In genomic region chrX:145308555-145308954, GRCm38 (mm10) we compare ENCODE assay signal across 10 mouse cellular contexts. TPM values are rescaled to one million over a fixed set of nuclear protein-coding genes. Genes with fewer than 3 reads are reported as not detected.
DNase-seq lines count a peak whose midpoint lies in the region; ATAC-seq and TF ChIP-seq lines count a peak whose summit lies in the region.
"Had no signal": no experiment of that assay in that cellular context is flagged by ENCODE, and none has a peak within 500 bp of the region (broad histone marks: within the 10 kb centered on the region; RNA-seq: fewer than 3 reads in every experiment).

No protein-coding gene starts in this region.

- ATAC-seq in midbrain, embryonic 12.5 days (ENCODE audit: low FRiP score, low read depth) = peak; percentile 30; the same call in 1 of the 2 replicates

- H3K27me3 ChIP-seq in MEL (ENCODE audit: control insufficient read depth in 1 of 2, insufficient read depth in 2 of 2, low read length in 2 of 2) = no peaks in the 10 kb centered on the region
- no peaks in the 10 kb centered on the region for H3K27me3 ChIP-seq in midbrain, embryonic 12.5 days
- H3K27me3 ChIP-seq: embryonic facial prominence, embryonic 15.5 days had no signal

- WGBS in midbrain, embryonic 12.5 days = 91% methylated on average over 1 of the region's 1 CpGs

- no peak for TF ChIP-seq EP300 in MEL (IDR thresholded peaks at IDR 0.05; ENCODE audit: low read depth in 1 of 2, low read length in 2 of 2)

- TF ChIP-seq RAD21 in MEL (IDR thresholded peaks at IDR 0.05; ENCODE audit: low read depth, low read length) = peak; percentile 30

- no peak overlapping the region for H3K4me2 ChIP-seq in midbrain, embryonic 12.5 days (replicated peaks)
- H3K4me2 ChIP-seq: embryonic facial prominence, embryonic 15.5 days; heart, embryonic 11.5 days had no signal

- H3K9me3 ChIP-seq in MEL (replicated peaks; ENCODE audit: insufficient read depth, low read length) = no peaks in the 10 kb centered on the region
- H3K9me3 ChIP-seq in midbrain, embryonic 12.5 days = no peaks in the 10 kb centered on the region
- H3K9me3 ChIP-seq: embryonic facial prominence, embryonic 15.5 days had no signal

- TF ChIP-seq CTCF in layer of hippocampus, adult 2 months (conservative IDR thresholded peaks at IDR 0.05) = peak; percentile 51
- TF ChIP-seq CTCF in MEL (IDR thresholded peaks at IDR 0.05 in 2 of 3, conservative IDR thresholded peaks at IDR 0.05 in 1 of 3; ENCODE audit: control insufficient read depth in 1 of 3, insufficient read depth in 1 of 3, low read depth in 2 of 3, low read length in 3 of 3, poor library complexity in 1 of 3, severe bottlenecking in 1 of 3) = peak in 2 of 3 experiments; percentile 14 to 45; a peak in 2 of 6 replicates

- no peak for TF ChIP-seq POLR2A in MEL (IDR thresholded peaks at IDR 0.05; ENCODE audit: control insufficient read depth in 1 of 2, insufficient read depth in 1 of 2, low read depth in 1 of 2, low read length in 2 of 2, poor library complexity in 1 of 2)

- H3K4me1 ChIP-seq in MEL (ENCODE audit: control insufficient read depth in 1 of 2, insufficient read depth in 2 of 2, low read length in 2 of 2) = no peaks in the 10 kb centered on the region
- no peaks in the 10 kb centered on the region for H3K4me1 ChIP-seq in midbrain, embryonic 12.5 days
- H3K4me1 ChIP-seq: embryonic facial prominence, embryonic 15.5 days had no signal

- H3K9ac ChIP-seq in MEL (ENCODE audit: control insufficient read depth, low read depth, low read length, poor library complexity, severe bottlenecking) = no peak overlapping the region
- H3K9ac ChIP-seq in midbrain, embryonic 12.5 days (replicated peaks) = no peak overlapping the region
- H3K9ac ChIP-seq: embryonic facial prominence, embryonic 15.5 days had no signal

- H3K4me3 ChIP-seq in layer of hippocampus, adult 2 months = no peak overlapping the region
- H3K4me3 ChIP-seq in MEL (ENCODE audit: control insufficient read depth in 1 of 2, insufficient read depth in 1 of 2, low read depth in 2 of 2, low read length in 2 of 2) = no peak overlapping the region
- H3K4me3 ChIP-seq in midbrain, embryonic 12.5 days = no peak overlapping the region
- H3K4me3 ChIP-seq: embryonic facial prominence, embryonic 15.5 days had no signal

- no peaks in the 10 kb centered on the region for H3K36me3 ChIP-seq in MEL (ENCODE audit: control insufficient read depth in 1 of 2, insufficient read depth in 2 of 2, low read length in 2 of 2)
- no peaks in the 10 kb centered on the region for H3K36me3 ChIP-seq in midbrain, embryonic 12.5 days
- H3K36me3 ChIP-seq: embryonic facial prominence, embryonic 15.5 days had no signal

- H3K27ac ChIP-seq in layer of hippocampus, adult 2 months = no peak overlapping the region
- no peak overlapping the region for H3K27ac ChIP-seq in MEL (ENCODE audit: control insufficient read depth, low read depth, low read length)
- H3K27ac ChIP-seq in midbrain, embryonic 12.5 days (replicated peaks) = no peak overlapping the region
- H3K27ac ChIP-seq: embryonic facial prominence, embryonic 15.5 days had no signal

- no peak for DNase-seq in layer of hippocampus, adult 2 months (ENCODE audit: low spot score in 2 of 2)
- DNase-seq in layer of hippocampus, adult 11-12 months (ENCODE audit: low spot score) = no peak
- peak; percentile 30 for DNase-seq in MEL (ENCODE audit: low read depth, low spot score)
- DNase-seq in brain, adult 2 months (ENCODE audit: low read depth, low spot score) = peak; percentile 33
- no peak for DNase-seq in gastrocnemius, postnatal 25 days
- DNase-seq in thymus, postnatal 0 days (ENCODE audit: low spot score) = no peak
- DNase-seq: layer of hippocampus, postnatal 36 days had no signal

- H3K79me2 ChIP-seq in MEL (ENCODE audit: control insufficient read depth, insufficient read depth, low read length, poor library complexity) = no peaks in the 10 kb centered on the region

TF ChIP-seq in MEL, 35 proteins besides CTCF, POLR2A, EP300 and RAD21:
- TF ChIP-seq CHD1 (IDR thresholded peaks at IDR 0.05; ENCODE audit: low read depth, low read length) = no peak
- TF ChIP-seq SMC3 (IDR thresholded peaks at IDR 0.05; ENCODE audit: low read depth, low read length) = peak; percentile 52

RNA-seq across cellular contexts. Expression of gene Lhfpl1, which starts 40.3 kb away (rescaled TPM):
- 1 to 10 TPM; 2.4 to 5.7 TPM for total RNA-seq in layer of hippocampus, adult 2 months (2021)
- not detected in 2 replicates for total RNA-seq in MEL (2012; rRNA removed)
- not detected for polyA plus RNA-seq in MEL (2012; ENCODE audit: insufficient read depth in 1 of 2, insufficient read length in 2 of 2, low read depth in 1 of 2, low replicate concordance in 2 of 2, missing spikeins in 1 of 2)
- polyA plus RNA-seq in midbrain, embryonic 12.5 days (2016; fragmentation: Nextera tagmentation; extraction: Ambion mirVana) = 0.29 and 0.36 TPM in 2 replicates
- total RNA-seq in gastrocnemius, postnatal 25 days (2021) = 1 to 10 TPM in 1 of 2 experiments, under 1 TPM in 1; 0.23 to 1.2 TPM
- 0.78 and 0.91 TPM in 2 replicates for polyA plus RNA-seq in thymus, postnatal 0 days (2015; fragmentation: Nextera tagmentation; extraction: Ambion mirVana)

Comparison
In these comparisons a context has a peak if more than half of its experiments do, and no peak if none do; other contexts are left out.
1. DNase-seq: peak in MEL (single experiment) and brain, adult 2 months (single experiment); none in layer of hippocampus, adult 2 months (0 of 2), layer of hippocampus, adult 11-12 months (single experiment), gastrocnemius, postnatal 25 days (single experiment) and thymus, postnatal 0 days (single experiment).